28 mouse cellular contexts compared by ENCODE assay signal in genomic region chr2:138355366-138355765, GRCm38 (mm10).
"Had no signal": no experiment of that assay in that cellular context is flagged by ENCODE, and none has a peak within 500 bp of the region (broad histone marks: within the 10 kb centered on the region; RNA-seq: fewer than 3 reads in every experiment).

No protein-coding gene starts in this region.

- H3K27ac ChIP-seq: heart, adult 2 months; heart, embryonic 13.5 days; heart, embryonic 15.5 days; hindbrain, embryonic 10.5 days; hindbrain, embryonic 12.5 days; hindbrain, embryonic 14.5 days; intestine, embryonic 15.5 days; layer of hippocampus, adult 2 months; left cerebral cortex, adult 2 months; limb, embryonic 10.5 days; limb, embryonic 12.5 days; liver, embryonic 12.5 days; liver, embryonic 14.5 days had no signal

- H3K9me3 ChIP-seq: heart, embryonic 13.5 days; heart, embryonic 15.5 days; hindbrain, embryonic 10.5 days; hindbrain, embryonic 12.5 days; intestine, embryonic 15.5 days; limb, embryonic 10.5 days; limb, embryonic 12.5 days; liver, embryonic 12.5 days had no signal

- H3K4me2 ChIP-seq: heart, embryonic 11.5 days; heart, embryonic 13.5 days; heart, embryonic 15.5 days; hindbrain, embryonic 12.5 days; hindbrain, embryonic 14.5 days; intestine, embryonic 15.5 days; limb, embryonic 12.5 days; liver, embryonic 12.5 days had no signal

- H3K9ac ChIP-seq: heart, embryonic 13.5 days; heart, embryonic 15.5 days; hindbrain, embryonic 12.5 days; hindbrain, embryonic 14.5 days; intestine, embryonic 15.5 days; limb, embryonic 12.5 days; liver, embryonic 12.5 days; liver, embryonic 14.5 days had no signal

- ATAC-seq: hindbrain, embryonic 16.5 days; inflammation-experienced regulatory T-cells, adult 6 months; intestine, embryonic 15.5 days; intestine, postnatal 0 days; liver, embryonic 12.5 days had no signal

- H3K4me3 ChIP-seq: heart, adult 2 months; heart, embryonic 13.5 days; heart, embryonic 15.5 days; hindbrain, embryonic 10.5 days; hindbrain, embryonic 12.5 days; intestine, embryonic 15.5 days; layer of hippocampus, adult 2 months; left cerebral cortex, adult 2 months; limb, embryonic 10.5 days; limb, embryonic 12.5 days; liver, embryonic 12.5 days had no signal

- H3K4me1 ChIP-seq: heart, embryonic 13.5 days; heart, embryonic 15.5 days; hindbrain, embryonic 10.5 days; hindbrain, embryonic 12.5 days; intestine, embryonic 15.5 days; limb, embryonic 10.5 days; liver, embryonic 12.5 days had no signal

- H3K36me3 ChIP-seq: heart, embryonic 13.5 days; heart, embryonic 15.5 days; hindbrain, embryonic 10.5 days; hindbrain, embryonic 12.5 days; intestine, embryonic 15.5 days; limb, embryonic 10.5 days; limb, embryonic 12.5 days; liver, embryonic 12.5 days had no signal

- DNase-seq: gastrocnemius, postnatal 10 days; gastrocnemius, postnatal 25 days; heart, adult 11 months; heart, adult 2 months; heart, postnatal 14 days; heart, postnatal 4 days; kidney, adult 18-20 months; kidney, adult 9 months; kidney, postnatal 10 days; kidney, postnatal 25 days; kidney, postnatal 4 days; liver had no signal

- H3K27me3 ChIP-seq: heart, embryonic 13.5 days; heart, embryonic 15.5 days; hindbrain, embryonic 12.5 days; intestine, embryonic 15.5 days; limb, embryonic 12.5 days; liver, embryonic 12.5 days had no signal
